Mouse (Mus musculus): ENCODE results near the gene Tent5b.

The Tent5b gene

GRCm38 (mm10) chr4:133479458-133480184 is at the start of gene Tent5b:
Tent5b (plus strand) TSS chr4:133480132.
- peak; percentile 94 for DNase-seq

DNA sequence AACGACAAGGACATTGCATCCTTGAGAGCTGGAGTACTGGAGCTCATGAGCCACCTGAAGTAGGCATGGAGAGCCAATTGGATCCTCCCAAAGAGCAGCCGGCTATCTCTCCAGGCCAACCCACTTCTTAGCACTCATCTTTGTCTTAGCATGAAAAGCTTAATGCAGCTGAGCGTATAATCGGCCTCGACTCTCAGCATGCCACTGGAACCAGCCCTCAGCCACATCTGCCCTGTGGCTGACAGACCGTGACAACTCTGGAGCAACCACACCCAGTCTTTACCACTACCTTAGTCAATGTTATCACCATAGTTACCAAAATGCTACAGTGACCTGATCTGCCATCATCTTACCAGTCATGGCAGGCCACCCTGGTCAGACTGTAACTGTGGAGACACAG is 48.4 kb upstream of the Tent5b start:
- DNase-seq: no peak

DNA sequence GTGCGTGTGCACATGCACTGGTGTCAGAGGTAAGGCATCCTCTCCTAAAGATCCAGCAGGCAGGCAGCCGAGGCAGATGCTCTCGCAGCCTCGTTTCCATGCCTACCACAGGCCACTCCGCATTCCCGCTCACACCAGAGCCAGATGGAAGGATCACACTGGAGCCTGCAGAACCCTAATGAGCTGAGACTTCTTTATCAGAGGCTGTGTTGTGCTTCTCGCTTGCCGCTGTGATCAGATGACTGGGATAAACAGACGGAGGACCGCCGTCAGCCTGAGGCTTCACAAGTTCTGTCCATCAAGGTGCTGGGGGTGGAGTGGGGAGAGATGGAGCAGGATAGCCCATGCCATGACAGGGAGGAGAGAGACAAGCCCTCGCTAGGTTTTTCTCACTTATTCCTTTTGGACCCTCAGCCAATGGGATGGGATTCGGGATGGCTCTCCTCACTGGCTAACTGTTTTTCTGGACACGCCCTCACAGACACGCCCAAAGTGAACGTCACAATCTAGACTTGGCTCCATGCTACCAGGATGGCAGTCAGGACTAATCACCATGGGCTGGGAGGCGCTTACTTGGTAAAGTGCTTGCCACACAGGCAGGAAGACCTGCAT is 47.3 kb upstream of the Tent5b start:
- DNase-seq: no peak

DNA sequence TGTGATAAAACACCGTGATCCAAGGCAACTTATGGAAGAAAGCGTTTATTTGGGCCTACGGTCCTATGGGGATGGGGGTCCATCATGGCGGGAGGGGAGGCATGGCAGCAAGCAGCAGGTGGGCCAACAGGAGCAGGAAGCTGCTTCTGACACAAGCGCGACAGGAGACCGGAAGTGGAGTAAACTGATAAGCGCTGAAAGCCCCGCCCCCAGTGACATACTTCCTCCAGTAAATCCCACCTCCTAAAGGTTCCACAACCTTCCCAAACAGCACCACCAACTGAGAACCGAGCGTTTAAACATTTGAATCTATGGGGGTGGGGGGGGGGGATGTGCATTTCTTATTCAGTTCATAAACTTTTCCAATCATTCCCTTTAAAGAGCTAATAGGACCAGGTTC is 44.0 kb upstream of the Tent5b start:
- no peak for DNase-seq

DNA sequence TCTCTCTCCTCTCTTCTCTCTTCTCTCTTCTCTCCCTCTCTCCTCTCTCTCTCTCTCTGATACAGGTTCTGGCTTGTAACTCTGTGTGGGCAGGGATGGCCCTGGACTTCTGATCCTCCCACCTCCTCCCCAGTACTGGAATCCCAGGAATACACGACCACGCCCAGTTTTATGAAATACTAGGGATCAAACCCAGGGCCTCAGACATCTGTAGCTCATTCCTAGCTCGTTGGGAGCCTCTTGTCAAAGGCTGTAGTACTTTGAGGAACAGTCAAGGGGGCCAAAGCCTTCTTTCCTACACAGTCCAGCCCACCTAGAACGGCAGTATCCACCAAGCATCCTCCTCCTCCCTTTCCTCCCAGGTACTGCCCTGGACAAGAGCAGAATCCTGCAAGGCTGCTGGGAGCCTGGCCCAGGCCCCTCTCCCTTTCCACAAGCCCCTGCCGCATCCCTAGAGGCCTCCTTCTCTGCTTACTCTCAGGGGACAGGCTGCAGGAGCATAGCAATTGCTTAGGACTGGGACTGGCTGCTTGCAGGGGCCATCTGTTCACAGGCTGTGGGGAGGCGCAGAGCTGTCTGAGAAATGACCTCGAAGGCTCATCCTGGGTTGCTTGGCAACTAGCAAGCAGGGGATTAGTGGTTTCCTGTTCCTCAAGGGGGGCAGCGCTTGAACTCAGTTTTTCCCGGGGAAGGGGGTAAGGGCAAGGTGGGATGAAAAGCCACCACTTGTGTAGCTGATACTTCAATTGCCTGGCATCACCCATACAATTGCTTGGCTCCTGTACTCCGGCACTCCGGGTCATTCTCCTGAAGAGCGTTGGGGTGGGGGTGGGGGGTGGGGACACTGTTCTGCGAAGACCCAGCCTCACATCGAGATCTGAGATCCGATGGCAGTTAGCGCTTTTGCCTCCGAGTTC is 40.2 kb upstream of the Tent5b start:
- peak; percentile 34 for DNase-seq

- DNase-seq: peak; percentile 19
These were observed 39.5 kb upstream of the Tent5b start for GRCm38 (mm10) chr4:133440377-133440795.

- no peak for DNase-seq
These were observed 37.7 kb upstream of the Tent5b start for GRCm38 (mm10) chr4:133442194-133442593.

DNA sequence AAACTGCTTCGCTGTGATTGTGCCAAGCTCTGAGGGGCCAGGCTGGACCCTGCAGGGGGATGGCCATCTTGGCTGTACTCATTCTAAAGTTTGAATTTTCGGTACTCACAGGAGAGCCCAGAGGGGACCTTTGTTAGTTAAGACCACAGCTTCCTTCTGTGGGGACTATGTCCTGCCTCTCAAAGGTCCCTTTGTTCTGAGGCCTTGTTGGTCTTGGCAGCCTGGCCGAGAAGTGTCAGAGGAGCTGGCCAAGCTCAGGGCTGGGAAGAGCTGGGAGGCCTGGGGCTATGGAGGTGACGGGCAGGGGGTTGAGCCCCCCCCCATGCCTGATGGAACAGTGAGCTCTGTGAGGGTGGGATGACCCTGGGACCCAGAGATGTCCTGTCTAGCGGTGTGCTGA is 36.8 kb upstream of the Tent5b start:
- DNase-seq: no peak

DNA sequence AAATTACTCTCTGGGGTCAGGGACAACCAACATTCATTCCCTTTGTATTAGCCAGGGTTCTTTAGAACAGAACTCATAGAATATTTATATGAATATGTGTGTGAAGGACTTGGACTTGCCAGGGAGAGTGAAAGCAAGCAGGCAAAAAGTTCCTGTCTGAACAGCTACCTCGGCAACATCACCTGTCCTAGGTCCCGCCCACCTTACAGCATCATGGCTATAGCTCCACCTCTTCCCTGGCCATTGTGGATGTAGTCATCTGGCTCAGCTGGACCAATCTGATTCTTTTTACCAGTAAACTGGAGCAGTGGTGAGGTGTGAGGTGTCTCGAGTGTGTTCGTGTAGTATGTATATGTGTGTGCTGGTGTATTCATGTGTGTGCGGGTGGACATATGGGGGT is 34.2 kb upstream of the Tent5b start:
- DNase-seq: no peak

DNA sequence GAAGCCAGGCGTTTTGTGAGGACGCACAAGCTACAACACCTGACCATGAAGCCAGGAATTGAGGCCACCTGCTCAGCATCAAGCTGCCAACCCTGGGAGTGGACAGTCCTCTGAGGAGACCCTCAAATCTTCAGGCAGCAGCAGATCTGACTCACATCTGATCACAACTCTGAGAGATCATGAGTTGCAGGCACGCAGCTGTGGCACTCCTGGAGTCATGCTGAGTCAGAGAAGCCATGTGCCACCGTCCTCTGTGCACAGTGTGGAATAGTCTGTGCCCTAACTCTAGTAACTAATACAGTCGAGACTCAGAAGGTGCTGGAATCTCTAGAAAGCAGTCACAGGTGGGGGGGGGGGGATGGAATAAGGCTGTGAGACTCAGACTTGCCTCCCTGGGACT is 32.6 kb upstream of the Tent5b start:
- DNase-seq: no peak

- no peak for DNase-seq
These were observed 32.0 kb upstream of the Tent5b start for GRCm38 (mm10) chr4:133447967-133448366.

- no peak for DNase-seq
These were observed 31.1 kb upstream of the Tent5b start for GRCm38 (mm10) chr4:133448708-133449388.

- peak; percentile 57 for DNase-seq
These were observed 30.2 kb upstream of the Tent5b start for GRCm38 (mm10) chr4:133449726-133450125.

GRCm38 (mm10) chr4:133451536-133451935 is 28.4 kb upstream of the Tent5b start:
- DNase-seq: peak; percentile 87

DNA sequence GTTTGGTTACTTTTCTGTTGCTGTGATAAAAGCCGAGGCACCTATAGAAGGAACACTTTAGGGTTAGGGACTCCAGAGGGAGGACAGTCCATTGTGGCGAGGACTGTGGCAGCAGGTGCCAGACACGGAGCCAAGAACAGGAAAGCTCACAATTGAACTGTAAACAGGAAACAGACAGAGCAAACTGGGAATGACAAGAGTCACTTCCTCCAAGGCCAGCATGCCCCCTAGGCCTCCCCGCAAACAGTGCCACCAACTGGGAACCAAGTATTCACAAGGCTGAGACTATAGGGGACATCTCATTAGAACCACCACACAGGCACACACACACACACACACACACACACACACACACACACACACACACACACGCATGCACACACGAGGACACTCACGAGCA is 27.5 kb upstream of the Tent5b start:
- no peak for DNase-seq

DNA sequence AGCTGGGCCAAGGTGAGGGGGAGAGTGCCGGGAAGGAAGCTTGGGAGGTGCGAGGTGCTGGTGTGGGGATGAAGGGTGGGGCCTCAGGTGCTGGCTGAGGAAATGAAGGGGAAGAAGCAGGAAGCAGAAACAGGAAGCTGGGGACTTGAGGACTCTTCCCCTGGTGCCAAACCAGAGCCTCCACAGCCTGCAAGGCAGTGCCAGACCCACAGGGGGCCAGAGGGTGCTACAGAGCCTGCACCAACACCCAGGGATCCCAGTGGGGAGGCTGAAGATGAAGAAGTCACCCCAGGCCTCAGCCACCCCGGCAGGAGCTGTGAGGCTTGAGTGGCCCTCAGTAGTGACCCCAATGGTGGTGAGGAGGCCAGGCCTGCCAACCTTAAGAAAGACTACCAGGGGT is 21.9 kb upstream of the Tent5b start:
- DNase-seq: peak; percentile 31

- DNase-seq: no peak
These were observed 19.9 kb upstream of the Tent5b start for GRCm38 (mm10) chr4:133460006-133460405.

- no peak for DNase-seq
These were observed 19.1 kb upstream of the Tent5b start for GRCm38 (mm10) chr4:133460796-133461325.

GRCm38 (mm10) chr4:133461362-133461761 is 18.6 kb upstream of the Tent5b start:
- DNase-seq: no peak

GRCm38 (mm10) chr4:133463184-133463583 is 16.7 kb upstream of the Tent5b start:
- no peak for DNase-seq

GRCm38 (mm10) chr4:133468080-133468479 is 11.9 kb upstream of the Tent5b start:
- DNase-seq: peak; percentile 73

- DNase-seq: no peak
These were observed 10.8 kb upstream of the Tent5b start for GRCm38 (mm10) chr4:133469122-133469521.

Measured in thymus, postnatal 14 days (tissue).